Mouse (Mus musculus): Measurements from ENCODE around the gene Mvk. TPM values are rescaled to one million over a fixed set of nuclear protein-coding genes. Genes with fewer than 3 reads are reported as not detected.

Gene Mvk
- 26.3 and 33.5 TPM in 2 replicates for total RNA-seq (2012; rRNA removed)
- polyA plus RNA-seq (2012; ENCODE audit: insufficient read depth in 1 of 2, insufficient read length in 2 of 2, low read depth in 1 of 2, low replicate concordance in 2 of 2, missing spikeins in 1 of 2) = 10 to 100 TPM in 1 of 2 experiments, not detected in 1; 37.7 TPM

GRCm38 (mm10) chr5:114443566-114444367 is at the start of gene Mvk, which contains the start of gene Mmab:
Mvk (plus strand) TSS chr5:114444269.
Mmab (minus strand) TSS chr5:114444060.
- Histone ChIP-seq H3K27ac (ENCODE audit: control insufficient read depth, low read depth, low read length) (0 out of 2 replicates have a peak within 1 kb of the TSS, but pooled peaks have one; percentile 36), H3K9me3 (replicated peaks; ENCODE audit: insufficient read depth, low read length) (no peaks in the 10 kb centered on the region), H3K9ac (ENCODE audit: control insufficient read depth, low read depth, low read length, poor library complexity, severe bottlenecking) (peak within 1 kb of the TSS; percentile 84), H3K79me2 (ENCODE audit: control insufficient read depth, insufficient read depth, low read length, poor library complexity) (no peaks in the 10 kb centered on the region; the same call in 1 of the 2 replicates), H3K27me3 (ENCODE audit: control insufficient read depth in 1 of 2, insufficient read depth in 2 of 2, low read length in 2 of 2) (no peaks in the 10 kb centered on the region), H3K4me1 (ENCODE audit: control insufficient read depth in 1 of 2, insufficient read depth in 2 of 2, low read length in 2 of 2) (peaks cover 0 to 2% of the 10 kb centered on the region in 2 experiments; a peak in 2 of 4 replicates), H3K4me3 (ENCODE audit: control insufficient read depth in 1 of 2, insufficient read depth in 1 of 2, low read depth in 2 of 2, low read length in 2 of 2) (peak within 1 kb of the TSS; percentile 78 to 89), H3K36me3 (ENCODE audit: control insufficient read depth in 1 of 2, insufficient read depth in 2 of 2, low read length in 2 of 2) (peaks cover 0 to 2% of the 10 kb centered on the region in 2 experiments; a peak in 1 of 4 replicates)
- peak; percentile 99 for DNase-seq (ENCODE audit: low read depth, low spot score)
- TF ChIP-seq ELF1 (IDR thresholded peaks at IDR 0.05; ENCODE audit: low read depth, low read length) (peak; percentile 30), TAL1 (IDR thresholded peaks at IDR 0.05; ENCODE audit: low read length) (no peak), CHD1 (IDR thresholded peaks at IDR 0.05; ENCODE audit: low read depth, low read length) (no peak), MAX (IDR thresholded peaks at IDR 0.05; ENCODE audit: low read length) (peak; percentile 36; the same call in 1 of the 2 replicates), MAFK (IDR thresholded peaks at IDR 0.05; ENCODE audit: borderline replicate concordance, low read depth, low read length) (no peak), POLR2AphosphoS2 (IDR thresholded peaks at IDR 0.05; ENCODE audit: low read length) (peak; percentile 58), JUND (IDR thresholded peaks at IDR 0.05; ENCODE audit: low read depth, low read length) (no peak), ZNF384 (IDR thresholded peaks at IDR 0.05; ENCODE audit: low read depth, low read length) (no peak), NRF1 (IDR thresholded peaks at IDR 0.05; ENCODE audit: insufficient read depth, low read depth, low read length, poor library complexity, severe bottlenecking) (peak; percentile 66), BHLHE40 (IDR thresholded peaks at IDR 0.05; ENCODE audit: borderline replicate concordance, low read depth, low read length) (no peak), MYB (IDR thresholded peaks at IDR 0.05; ENCODE audit: low read depth, low read length) (peak; percentile 56), GABPA (IDR thresholded peaks at IDR 0.05; ENCODE audit: low read depth, low read length) (peak; percentile 90; the same call in 1 of the 2 replicates), MXI1 (IDR thresholded peaks at IDR 0.05; ENCODE audit: low read depth, low read length) (no peak), USF2 (IDR thresholded peaks at IDR 0.05; ENCODE audit: borderline replicate concordance in 1 of 2, insufficient read depth in 1 of 2, low read depth in 1 of 2, low read length in 2 of 2) (no peak), ZC3H11A (IDR thresholded peaks at IDR 0.05; ENCODE audit: low read depth, low read length) (no peak), MEF2A (IDR thresholded peaks at IDR 0.05; ENCODE audit: extremely low read depth, insufficient replicate concordance, low read depth, low read length, poor library complexity, severe bottlenecking) (no peak), ZKSCAN1 (IDR thresholded peaks at IDR 0.05; ENCODE audit: low read depth, low read length) (no peak), ZMIZ1 (IDR thresholded peaks at IDR 0.05; ENCODE audit: low read depth, low read length) (peak; percentile 92), EP300 (IDR thresholded peaks at IDR 0.05; ENCODE audit: low read depth in 1 of 2, low read length in 2 of 2) (peak in 1 of 2 experiments; percentile 12; a peak in 1 of 4 replicates), POLR2A (IDR thresholded peaks at IDR 0.05; ENCODE audit: control insufficient read depth in 1 of 2, insufficient read depth in 1 of 2, low read depth in 1 of 2, low read length in 2 of 2, poor library complexity in 1 of 2) (peak; percentile 12 to 89; a peak in 3 of 4 replicates), CTCF (IDR thresholded peaks at IDR 0.05 in 2 of 3, conservative IDR thresholded peaks at IDR 0.05 in 1 of 3; ENCODE audit: control insufficient read depth in 1 of 3, insufficient read depth in 1 of 3, low read depth in 2 of 3, low read length in 3 of 3, poor library complexity in 1 of 3, severe bottlenecking in 1 of 3) (no peak), SMC3 (IDR thresholded peaks at IDR 0.05; ENCODE audit: low read depth, low read length) (no peak), SIN3A (IDR thresholded peaks at IDR 0.05; ENCODE audit: low read length) (no peak), E2F4 (IDR thresholded peaks at IDR 0.05; ENCODE audit: borderline replicate concordance, low read depth, low read length) (0 out of 2 replicates have a peak, but pooled peaks have one; percentile 12), USF1 (IDR thresholded peaks at IDR 0.05; ENCODE audit: low read depth, low read length) (no peak), NELFE (IDR thresholded peaks at IDR 0.05; ENCODE audit: low read depth, low read length) (peak; percentile 39), MYC (IDR thresholded peaks at IDR 0.05; ENCODE audit: low read depth, low read length) (peak; percentile 72), RCOR1 (IDR thresholded peaks at IDR 0.05; ENCODE audit: low read depth, low read length) (peak; percentile 35; the same call in 1 of the 2 replicates), TCF12 (IDR thresholded peaks at IDR 0.05; ENCODE audit: low read depth, low read length) (peak; percentile 74), KAT2A (conservative IDR thresholded peaks at IDR 0.05; ENCODE audit: low read depth, low read length) (no peak; the same call in 1 of the 2 replicates), RAD21 (IDR thresholded peaks at IDR 0.05; ENCODE audit: low read depth, low read length) (no peak), GATA1 (IDR thresholded peaks at IDR 0.05; ENCODE audit: low read depth, low read length) (peak; percentile 81), MAZ (IDR thresholded peaks at IDR 0.05; ENCODE audit: low read depth, low read length) (no peak), CHD2 (IDR thresholded peaks at IDR 0.05; ENCODE audit: low read length) (peak; percentile 79), ETS1 (IDR thresholded peaks at IDR 0.05; ENCODE audit: low read depth, low read length) (peak; percentile 65; the same call in 1 of the 2 replicates)

Measured in MEL (cell line).